Mouse (Mus musculus) ES-Bruce4 (cell line): ENCODE data around the gene Pla2g2d.

ENCODE experiments used
- CTCF ChIP-seq: IDR thresholded peaks from one replicate; pipeline ENCODE4 v1.8.1; 2011; ENCODE audit warnings: low read depth, low read length
- EP300 ChIP-seq: IDR thresholded peaks from 2 replicates; pipeline ENCODE4 v1.6.1; 2011; ENCODE audit warnings: low read depth, low read length; ENCODE audit not compliant: insufficient read depth

DNA sequence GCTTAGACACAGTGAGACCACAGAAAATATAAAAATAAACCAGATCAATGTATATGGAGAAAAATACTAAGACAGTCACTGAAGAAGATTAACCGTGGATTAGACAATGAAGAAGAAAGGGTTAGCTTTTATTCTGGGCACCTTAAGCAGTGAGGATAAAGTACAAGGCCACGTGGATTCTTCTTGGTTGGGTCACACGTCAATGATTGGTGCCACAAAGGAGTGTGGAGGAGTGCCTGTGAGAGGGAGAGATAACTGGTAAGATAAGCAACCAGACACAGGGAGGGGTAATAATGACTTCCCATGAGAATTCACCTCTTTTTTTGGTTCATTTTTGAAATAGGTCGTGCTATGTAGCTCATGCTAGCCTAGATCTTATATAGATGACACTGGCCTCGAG is 3.1 kb upstream of the Pla2g2d start:
- TF ChIP-seq CTCF (no peak), EP300 (no peak)
